Mouse (Mus musculus) left cerebral cortex, postnatal 10 days (tissue): ENCODE results near the gene Syne4. TPM values are rescaled to one million over a fixed set of nuclear protein-coding genes. Genes with fewer than 3 reads are reported as not detected.

ENCODE experiments used
- DNase-seq, 2 experiments: peaks; one replicate each; pipeline ENCODE4 v3.0.0; 2021 to 2022; ENCODE audit warnings: low spot score in 2 of 2, mixed read lengths in 1 of 2; ENCODE audit errors: extremely low spot score in 1 of 2
- intact Hi-C: fragments of 180-260 bp; cut with DNase I; formaldehyde crosslinking; loops from one replicate; pipeline ENCODE4 v1.15.1; 2025
- total RNA-seq, 2 experiments: library from RNA; stranded (reverse); gene quantifications; 2 replicates each; pipeline ENCODE4 v1.2.3; 2021

The Syne4 gene
- total RNA-seq, 2 experiments from 2014 or later, result 5.4 to 7.5 TPM

DNA sequence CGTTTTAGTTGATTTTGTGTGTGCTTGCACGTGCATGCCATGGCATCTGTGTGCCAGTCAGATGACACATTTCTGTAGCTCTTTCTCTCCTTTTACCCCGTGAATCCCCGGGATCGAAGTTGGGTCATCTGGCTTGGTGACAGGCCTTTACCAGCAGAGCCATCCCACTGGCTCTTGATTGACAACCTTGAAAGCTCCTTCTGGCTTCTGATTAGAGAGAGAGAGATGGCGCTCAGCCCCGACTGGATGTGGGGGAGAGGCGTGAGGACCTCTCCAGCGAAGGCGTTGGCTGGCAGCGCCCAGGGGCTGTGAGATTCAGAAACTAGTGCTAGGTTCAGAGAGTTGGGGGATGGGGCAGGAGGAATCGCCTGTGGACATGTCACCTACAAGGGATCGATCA lies 20.8 kb upstream of the Syne4 start:
- intact Hi-C loops, result loop anchor here (5.0 kb wide), 1 partner anchor 61 kb away; the partner anchor contains the start of genes Polr2i and Tbcb
- peak in 1 of 2 experiments; percentile 56 for DNase-seq

DNA sequence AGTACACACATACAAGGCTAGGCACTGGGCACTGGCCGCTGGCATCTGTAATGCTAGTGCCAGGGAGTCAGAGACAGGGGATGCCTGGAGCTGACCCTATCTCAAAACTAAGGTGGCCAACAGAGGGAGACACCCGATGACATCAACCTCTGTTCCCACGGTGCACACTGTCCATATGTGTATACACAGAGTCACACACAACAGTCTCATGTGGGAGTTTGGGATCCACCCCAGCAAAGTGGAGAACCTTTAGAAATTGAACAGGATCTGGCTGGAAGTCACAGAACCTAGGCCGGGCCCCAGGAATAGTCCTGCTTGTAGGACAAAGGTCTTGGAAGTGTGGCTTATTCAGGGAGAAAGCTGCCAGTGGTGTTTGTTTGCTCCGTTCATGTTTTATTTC lies 20.3 kb upstream of the Syne4 start:
- intact Hi-C loops, result loop anchor here (5.0 kb wide), 1 partner anchor 62 kb away; the partner anchor contains the start of genes Polr2i and Tbcb
- no peak for DNase-seq

DNA sequence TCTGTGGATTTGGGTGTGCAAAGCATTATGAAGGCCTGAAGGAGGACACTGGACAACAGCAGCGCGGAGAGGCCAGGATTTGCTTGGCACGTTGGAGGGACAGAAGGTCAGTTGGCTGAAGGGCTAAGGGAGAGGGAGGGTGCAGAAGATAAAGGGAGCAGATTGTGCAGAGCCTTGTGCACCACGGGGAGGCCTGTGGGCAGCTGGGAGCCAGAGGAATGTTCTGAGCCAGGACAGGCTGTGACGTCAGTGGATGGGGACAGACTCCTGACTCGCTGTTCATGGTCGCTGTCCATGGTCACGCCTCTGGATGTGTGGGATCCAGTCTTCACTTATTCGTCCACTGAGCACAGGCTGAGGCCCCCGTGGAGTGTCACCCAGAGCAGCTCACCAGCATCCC lies 19.5 kb upstream of the Syne4 start:
- intact Hi-C loops, result no loop called here
- peak in 1 of 2 experiments; percentile 48 for DNase-seq

DNA sequence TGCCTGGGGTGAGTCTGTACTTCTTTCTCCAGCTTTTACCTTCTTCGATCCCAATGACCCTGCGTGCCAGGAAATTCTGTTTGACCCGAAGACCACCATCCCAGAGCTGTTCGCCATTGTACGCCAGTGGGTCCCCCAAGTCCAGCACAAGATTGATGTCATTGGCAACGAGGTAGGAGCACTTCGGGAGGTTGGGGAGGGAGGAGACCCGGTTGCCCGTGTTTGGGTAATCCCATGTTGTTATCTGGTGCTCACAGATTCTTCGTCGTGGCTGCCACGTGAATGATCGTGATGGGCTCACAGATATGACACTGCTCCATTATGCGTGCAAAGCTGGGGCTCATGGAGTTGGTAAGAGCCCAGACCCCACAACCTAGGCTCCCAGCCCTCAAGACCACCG lies 17.8 kb upstream of the Syne4 start:
- intact Hi-C loops, result no loop called here
- no peak for DNase-seq

DNA sequence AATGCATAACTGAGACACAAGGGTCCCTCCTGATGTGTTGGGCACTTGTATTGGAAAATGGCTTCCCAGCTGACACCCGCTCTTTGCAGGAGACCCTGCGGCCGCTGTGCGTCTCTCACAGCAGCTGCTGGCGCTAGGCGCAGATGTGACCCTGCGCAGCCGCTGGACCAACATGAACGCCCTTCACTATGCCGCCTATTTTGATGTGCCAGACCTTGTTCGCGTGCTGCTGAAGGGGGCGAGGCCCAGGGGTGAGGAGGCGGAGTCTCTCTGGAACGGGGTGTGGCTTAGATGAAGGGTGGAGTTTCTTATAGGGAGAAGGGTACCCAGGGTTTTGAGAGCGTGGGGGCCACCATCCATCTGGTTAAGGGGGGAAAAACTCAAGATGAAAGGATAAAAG lies 17.3 kb upstream of the Syne4 start:
- intact Hi-C loops, result no loop called here
- DNase-seq, result no peak

DNA sequence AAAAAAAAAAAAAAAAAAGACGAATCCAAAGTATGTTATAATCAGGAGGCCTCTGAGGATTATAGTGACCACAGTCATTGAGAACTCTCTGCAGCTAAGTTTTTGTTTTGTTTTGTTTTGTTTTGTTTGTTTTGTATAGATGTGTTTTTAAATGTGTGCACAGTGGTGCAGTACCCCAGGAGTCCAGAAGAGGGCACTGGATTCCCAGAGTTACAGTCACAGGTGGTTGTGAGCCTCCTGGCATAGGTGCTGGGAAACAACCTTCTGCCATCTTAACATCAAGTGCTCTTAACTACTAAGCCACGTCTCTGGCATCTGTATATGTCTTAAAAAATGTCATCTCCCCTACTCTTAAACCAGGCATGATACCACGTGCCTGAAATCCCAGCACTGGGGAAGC lies 13.7 kb upstream of the Syne4 start:
- no peak for DNase-seq
- intact Hi-C loops, result no loop called here

DNA sequence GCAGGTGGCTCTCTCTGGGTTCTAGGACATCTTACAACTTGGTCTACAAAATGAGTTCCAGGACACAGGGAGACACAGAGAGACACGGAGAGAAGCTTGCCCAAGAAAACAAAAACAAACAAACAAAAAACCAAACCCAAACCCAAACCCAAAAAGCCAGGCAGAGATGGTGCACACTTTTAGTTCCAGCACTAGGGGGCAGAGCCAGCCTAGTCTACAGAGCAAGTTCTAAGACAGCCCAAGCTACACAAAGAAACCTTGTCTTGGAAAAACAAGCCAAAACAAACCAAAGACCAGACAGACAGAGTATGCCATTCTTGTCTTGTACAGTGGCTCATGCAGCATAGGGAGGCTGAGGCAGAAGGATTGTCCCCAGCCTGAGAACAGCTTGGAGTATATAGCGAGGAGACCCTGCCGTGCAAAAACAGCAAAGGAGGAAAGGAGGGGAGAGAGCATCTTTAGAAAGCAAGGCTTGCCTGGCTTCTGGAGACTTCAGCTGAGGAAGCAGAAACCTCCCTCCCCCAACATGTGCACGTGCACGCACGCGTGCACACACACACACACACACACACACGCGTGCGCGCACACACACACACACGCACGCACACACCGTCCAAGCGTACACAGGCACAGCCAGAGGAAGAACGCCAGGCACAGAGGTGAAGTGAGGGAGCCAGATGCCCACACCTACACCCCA lies 8.4 kb upstream of the Syne4 start:
- intact Hi-C loops, result no loop called here
- DNase-seq, result no peak

DNA sequence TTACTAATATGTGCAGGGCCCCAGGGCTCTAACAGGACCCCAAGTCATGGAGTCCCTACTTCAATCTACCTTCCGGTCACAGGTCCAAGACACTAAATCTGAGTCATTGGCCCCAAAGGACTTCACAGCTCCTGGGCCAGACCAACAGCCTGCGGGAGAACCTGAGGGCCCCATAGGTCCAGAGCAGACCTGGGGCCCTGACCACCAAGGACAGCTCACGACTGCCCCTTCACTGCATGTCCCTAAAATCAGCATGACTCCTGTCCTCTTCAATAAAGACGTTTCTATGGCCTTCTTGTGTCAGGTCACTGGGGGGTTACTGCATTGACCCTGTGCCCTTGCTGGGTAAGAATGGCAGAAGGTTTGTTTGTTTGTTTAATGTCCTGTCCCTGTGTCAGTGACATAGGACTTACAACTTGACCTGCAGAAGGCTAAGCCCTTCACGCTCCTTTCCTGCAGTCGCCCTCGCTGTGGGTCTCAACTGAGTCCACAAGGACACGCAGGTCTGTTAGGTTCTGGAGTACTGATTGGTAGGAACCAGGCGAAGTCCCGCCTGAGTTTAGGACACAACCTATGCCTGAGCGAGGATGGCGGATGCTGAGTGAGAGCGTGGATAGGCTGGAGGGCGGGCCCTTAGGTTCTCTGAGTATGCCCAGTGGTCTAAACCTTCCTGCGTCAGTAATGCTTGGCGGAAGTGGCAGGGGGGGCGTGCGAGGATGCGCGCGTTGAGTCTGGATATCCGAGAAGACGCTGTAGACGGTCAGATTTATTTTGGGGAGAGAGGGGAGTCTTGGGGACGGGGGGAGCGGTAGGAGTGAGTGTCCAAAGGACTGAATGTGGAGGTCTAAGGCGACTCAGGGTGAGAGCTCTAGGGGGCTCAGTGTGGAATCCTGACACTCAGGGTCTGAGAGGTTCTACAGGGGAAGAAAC lies 6.3 kb upstream of the Syne4 start, which contains the start of gene Alkbh6:
Alkbh6 (plus strand) TSS at position 642 of the 930 bp plus-strand sequence.
- peak; percentile 95 to 96 for DNase-seq
- intact Hi-C loops, result no loop called here

DNA sequence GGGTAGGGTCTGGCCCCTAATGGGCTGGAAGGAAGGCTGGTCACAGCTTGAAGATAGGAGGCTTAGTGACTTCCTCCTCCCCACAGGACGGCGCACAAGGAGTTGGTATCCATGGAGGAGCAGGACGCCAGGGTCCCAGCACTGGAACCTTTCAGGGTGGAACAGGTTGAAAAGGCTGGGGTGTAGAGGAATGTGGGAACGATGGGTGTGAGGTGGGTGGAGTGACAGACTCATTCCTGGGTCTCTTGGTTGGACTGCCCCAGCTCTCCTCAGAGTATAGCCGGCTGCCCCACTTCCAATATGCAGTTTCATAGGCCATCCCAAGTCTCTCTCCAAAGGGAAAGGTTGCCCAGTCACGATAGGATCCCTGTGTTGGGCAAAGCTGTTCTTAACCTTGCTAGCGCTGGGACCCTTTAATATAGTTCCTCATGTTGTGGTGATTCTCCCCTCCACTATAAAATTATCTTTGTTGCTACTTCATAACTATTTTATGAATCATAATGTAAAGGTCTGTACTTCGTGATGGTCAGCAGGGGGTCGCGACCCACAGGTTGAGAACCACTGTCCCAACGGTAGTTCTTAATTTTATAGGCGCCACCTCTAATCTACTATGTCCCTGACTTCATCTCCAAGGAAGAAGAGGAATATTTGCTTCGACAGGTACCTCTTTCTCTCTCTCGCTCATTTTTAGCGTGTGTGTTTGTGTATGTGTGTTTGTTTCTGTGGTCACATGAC lies 5.0 kb upstream of the Syne4 start:
- no peak for DNase-seq
- intact Hi-C loops, result no loop called here

DNA sequence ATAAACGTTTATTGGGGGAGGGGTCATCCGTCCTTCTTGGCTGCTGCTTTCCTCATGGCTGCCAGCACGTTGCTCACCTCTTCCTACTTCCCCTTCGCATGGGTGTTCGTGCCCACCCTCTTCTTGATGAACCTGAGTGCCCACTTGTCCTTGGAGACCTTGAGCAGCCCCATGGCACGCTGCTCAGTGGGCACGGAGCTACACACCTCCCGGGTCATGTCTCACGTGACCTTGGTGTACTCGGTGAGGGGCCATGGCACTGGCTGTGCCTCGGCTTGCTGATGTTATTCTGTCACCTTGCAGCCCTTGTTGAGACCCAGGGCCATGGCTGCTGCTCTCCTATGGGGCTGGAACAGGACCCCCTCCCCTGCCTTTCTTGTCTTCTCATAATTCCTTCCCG lies 4.5 kb upstream of the Syne4 start:
- intact Hi-C loops, result no loop called here
- DNase-seq, result no peak

DNA sequence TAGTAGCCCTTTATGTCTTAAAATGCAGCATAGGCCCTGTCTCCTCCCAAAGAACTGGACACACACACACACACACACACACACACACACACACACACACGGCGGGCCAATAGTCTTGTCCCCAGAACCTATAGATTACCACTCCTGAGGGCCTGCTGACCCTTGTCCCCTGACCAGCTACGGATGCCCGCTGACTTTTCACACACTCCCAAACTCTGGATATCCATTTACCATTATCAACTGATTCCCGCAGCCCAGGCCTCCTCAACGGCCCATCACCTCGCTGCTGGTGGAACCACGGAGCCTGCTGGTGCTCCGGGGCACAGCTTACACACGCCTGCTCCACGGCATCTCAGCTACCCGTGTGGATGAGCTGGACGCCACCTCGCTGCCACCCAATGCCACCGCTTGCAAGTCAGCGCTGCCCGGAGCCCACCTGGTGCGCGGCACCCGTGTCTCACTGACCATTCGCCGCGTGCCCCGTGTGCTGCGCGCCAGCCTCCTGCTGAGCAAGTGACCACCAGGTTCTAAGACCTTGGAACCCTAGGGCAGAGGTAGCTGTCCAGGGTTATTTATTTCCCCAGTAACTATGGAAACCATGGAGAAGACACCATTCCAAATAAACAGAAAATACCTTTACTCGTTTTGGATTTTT lies 814 bp upstream of the Syne4 start:
- intact Hi-C loops, result no loop called here
- no peak for DNase-seq

DNA sequence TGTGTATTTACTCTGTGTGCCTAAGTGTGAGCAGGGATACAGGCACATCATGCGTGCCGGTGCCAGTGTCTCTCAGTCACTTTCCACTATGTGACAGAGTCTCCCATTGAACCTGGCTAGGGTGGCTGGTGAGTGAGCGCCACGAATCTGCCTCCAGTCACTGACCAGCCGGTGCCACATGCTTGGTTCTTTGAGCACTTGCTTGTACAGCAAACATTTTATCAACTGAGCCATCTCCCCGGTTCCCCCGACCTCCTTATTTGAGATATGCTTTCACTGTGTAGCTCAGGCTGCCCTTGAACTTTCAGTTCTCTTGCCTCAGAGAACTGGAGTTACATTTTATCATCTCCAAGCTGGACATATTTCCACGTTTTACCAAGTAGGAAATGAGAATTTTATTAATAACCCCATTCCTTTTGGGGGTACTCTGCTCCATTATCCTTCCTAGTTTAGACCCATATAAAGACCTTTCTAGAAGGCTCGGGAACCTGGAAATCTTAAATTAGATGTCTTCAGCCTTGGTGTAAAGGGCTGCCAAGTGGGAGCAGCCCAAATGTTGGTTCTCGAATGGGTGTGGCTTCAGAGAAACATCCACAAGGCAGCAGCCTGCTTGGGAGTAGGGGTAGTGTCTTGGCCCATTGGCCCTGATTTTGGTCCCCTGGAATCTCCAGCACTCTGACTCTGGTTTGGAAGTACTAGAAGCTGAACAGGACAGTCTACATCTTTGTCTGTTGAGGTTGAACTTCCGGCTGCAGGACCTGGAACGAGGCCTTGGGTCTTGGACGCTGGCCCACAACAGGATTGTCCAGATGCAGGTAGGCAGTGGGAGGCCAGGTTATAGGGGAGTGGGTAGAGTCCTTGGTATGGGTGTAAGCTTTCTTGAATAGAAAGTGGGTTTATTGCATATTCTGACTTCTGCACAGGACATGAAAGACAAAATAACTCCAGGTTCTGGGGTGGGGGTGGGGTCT lies 1.2 kb downstream of the Syne4 start:
- DNase-seq, result no peak
- intact Hi-C loops, result no loop called here

DNA sequence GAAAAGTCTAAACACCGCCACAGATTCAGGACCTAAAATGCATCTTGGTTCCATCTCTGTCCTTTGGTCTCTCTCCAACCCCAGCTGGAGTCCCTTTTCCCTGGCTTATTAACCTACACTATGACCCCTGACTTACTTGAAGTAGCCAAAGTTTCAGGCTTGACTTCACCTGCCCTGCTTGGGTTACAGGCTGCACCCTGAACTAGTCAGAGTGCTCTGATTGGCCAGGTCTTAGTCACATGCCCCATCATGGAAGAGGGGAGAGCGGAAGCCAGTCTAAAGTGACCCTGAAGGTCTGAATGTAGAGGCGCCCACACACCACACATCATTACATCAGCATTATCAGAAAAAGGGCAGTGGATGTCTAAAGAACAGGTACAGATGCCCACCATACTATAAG lies 3.5 kb downstream of the Syne4 start:
- intact Hi-C loops, result no loop called here
- no peak for DNase-seq

DNA sequence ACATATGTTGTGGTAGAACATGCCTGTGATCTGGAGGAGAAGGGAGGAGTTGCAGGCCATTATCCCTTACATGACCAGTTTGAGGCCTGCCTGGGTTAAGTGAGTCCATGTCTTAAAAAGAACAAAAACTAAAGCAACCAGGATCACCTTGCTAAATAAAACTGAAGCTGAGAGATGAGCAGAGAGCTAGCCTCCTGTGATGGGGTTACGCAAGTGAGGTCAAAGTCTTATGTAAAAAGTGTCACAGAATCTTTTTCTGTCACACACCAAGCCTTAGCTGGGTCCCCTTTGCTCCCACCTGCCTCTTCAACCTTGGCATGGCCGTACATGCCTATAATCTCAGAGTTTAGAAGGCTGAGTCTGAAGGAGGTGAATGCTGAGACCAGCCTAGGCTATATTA lies 6.3 kb downstream of the Syne4 start:
- DNase-seq, result no peak
- intact Hi-C loops, result no loop called here

DNA sequence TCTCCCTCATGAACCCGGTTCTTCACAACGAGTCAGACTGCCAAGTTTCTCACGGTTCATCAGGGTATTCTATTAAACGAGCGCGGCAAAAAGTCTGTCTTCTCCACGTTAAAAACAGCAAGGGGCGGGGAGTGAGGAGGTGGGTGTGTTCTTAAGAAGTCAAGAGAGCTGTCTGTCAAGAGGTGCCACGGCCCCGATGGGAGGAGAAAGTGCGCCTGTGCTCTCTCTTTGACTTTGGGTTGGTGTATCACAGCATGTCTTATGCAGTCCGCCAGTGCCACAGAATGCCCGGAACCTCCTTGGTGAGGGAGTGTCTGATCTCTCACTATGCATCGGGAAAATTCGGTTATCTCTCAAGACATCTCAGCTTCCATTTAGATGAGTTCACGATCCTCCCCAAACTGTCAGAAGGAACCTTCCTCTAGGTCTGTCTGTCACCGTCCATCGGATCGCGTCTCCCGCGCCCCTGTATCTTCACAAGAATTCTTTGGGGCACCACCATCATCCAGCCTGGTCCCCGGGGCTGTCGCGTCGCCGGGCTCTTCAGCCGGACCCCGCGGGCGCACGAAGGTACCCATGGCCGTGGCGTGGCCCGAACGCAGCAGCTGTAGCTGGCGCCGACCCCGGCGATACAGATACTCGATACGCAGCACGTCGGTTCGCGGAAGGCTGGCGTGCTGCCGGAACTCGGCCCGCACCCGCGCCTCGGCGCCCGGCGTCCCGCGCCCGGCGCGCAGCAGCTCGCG lies 7.1 kb downstream of the Syne4 start, which contains the start of gene E130208F15Rik:
E130208F15Rik (plus strand) TSS at position 202 of the 746 bp plus-strand sequence.
- intact Hi-C loops, result no loop called here
- peak; percentile 54 to 80 for DNase-seq

DNA sequence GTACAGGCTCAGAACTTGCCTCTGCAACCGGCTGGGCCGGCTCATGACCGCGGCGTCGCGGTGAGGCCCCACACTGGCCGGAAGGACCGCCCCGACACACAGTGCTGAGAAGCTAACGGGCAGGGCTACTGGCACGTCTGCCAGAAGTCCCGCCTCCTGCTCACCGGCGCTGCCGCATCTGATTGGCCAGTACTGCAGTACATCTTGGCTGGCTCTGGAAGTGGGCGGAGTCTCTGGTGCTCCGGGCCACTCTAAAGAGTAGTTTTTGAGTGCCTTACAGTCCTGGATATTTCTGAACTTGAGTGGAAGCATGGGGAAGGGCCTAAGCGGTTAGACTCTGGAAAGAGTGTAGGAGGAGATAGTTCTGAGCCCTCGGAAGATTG lies 7.7 kb downstream of the Syne4 start:
- DNase-seq, result peak; percentile 96 to 99
- intact Hi-C loops, result no loop called here

DNA sequence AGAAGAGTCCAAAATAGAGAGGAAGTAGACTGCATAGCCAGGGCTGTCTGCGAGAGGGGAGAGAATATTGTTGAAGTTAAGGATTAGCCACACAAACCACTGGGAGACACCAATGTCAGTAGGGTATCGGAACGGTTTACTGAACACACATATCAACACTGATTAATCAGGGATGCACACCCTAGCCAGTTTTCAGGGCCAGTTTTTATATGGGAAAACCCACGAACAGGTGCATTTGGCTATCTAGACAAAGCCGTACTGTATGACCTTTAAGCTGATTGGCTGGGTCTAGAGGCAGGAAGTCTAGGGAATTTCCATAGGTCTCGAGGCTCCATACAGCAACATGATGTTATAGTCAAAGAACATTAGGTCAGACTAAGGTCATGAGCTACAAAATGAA lies 8.3 kb downstream of the Syne4 start:
- intact Hi-C loops, result no loop called here
- no peak for DNase-seq
